Mouse (Mus musculus) liver, embryonic 14.5 days (tissue): ENCODE measurements around the gene Borcs5.

Source experiments
- CTCF ChIP-seq: IDR thresholded peaks from 2 replicates; pipeline ENCODE4 v1.5.1; 2016; ENCODE audit warnings: antibody characterized with exemption, low read depth, control low read depth
- EP300 ChIP-seq: IDR thresholded peaks from 2 replicates; pipeline ENCODE4 v1.6.1; 2016; ENCODE audit warnings: antibody characterized with exemption, low read depth

- TF ChIP-seq CTCF, result no peak
- no peak for TF ChIP-seq EP300
Observed at GRCm38 (mm10) chr6:134717886-134718667, 78.8 kb downstream of the Borcs5 start.
